Mouse (Mus musculus) cerebellum, adult 9-11 months (tissue): ENCODE measurements around the gene P2rx1.
A peak's percentile ranks its signal among the peaks of the same experiment; 100 is the strongest.

Source experiments
- DNase-seq: peaks from one replicate; pipeline ENCODE4 v3.0.0; 2022

P2rx1 gene

DNA sequence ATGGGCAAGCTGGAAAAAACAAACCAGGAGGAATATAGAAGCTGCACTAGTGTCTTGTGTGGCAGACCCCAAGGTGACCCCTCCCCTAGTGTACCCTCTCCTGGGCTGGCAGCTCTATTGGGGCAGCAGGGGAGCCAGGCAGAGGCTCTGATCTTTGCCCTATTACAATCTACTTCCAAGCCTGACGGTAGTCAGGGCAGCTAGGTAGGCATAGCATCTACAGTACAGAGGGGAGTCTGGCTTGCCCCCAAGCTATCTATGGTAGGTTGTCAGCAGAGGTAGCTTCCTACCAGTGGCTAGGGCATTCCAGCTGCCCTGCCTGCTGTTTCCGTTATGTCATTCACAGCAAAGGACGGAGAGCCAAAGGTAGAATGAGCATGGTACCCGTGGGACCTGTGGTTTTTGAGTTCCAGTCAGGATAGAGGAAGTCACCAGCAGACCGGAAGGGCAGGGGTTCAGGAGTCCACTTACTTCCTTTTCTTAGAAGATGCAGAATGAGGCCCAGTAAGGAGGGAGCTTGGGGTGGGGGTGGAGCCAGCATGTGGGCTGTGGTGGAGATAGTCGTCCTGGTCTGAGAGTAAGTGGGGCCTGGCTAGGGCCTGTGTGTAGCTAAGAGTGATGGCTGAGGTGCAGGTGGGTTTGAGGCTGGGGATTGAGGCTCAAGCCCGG lies 25.5 kb downstream of the P2rx1 start:
- no peak for DNase-seq

DNA sequence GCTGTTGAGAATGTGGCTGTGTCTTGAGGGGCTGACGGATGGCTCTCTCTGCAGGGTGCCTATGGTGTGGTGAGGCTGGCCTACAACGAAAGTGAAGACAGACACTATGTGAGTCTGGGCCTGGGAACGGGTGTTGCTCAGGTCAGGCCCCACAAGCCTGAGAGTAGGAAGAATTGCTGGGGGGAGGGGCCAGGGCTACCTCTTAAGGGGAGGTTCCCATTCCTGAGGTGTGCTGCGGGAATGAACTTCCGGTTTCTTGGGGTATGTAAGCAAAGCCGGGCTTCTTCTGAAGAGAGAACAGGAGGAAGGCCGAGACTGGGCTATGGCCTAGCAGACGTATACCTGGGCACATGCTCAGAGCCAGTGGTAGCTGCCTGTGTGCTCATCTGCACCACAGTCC lies 28.1 kb downstream of the P2rx1 start:
- no peak for DNase-seq

DNA sequence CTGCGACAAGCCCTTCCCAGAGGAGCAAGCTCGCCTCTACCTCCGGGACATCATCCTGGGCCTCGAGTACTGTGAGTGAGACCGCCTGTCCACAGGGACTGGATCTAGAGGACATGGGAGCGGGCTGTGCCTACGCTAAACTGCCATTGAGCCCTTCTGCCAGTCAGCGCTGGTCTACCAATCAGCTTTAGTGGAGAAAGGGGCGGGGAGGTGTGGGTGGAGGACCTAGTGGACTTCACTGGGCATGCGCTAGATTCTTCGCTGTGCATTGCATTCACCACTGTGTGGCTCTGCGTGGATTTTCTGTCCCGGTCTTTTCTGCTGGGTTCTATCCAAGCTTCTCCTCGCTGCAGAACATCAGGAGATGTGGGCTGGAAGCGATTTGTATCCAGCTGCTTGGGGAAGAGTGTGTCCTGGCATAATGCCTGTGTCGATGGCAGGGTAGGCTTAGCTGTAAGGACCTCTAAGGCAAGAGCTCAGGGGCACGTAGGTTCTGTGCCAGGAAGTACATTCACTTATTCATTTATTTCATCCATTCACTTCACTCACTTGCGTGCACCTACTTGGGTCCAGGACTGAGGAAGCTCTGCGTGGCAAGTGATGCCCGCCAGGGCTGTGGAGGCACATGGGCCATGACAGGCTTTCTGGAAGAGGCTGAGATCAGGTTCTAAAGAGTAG lies 32.1 kb downstream of the P2rx1 start:
- peak; percentile 93 for DNase-seq

DNA sequence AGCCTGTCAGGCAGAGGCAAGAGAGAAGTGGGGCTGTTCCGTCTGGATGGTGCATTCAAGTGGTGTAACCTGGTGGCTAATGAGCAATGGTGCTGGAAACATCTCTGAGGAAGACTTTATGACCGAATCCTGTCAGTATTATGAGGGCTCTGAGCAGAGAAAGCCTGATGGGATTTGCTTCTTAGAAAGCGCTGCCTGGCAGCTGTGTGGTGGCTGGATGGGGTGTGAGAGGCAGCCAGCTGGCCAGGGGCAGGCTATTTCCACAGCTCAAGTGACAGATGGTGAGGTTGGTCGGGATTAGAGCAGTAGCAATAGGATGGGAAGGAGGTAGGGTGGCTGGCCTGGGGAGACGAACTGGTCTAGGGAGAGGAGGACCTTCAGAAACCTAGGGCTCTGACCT lies 32.6 kb downstream of the P2rx1 start:
- no peak for DNase-seq

DNA sequence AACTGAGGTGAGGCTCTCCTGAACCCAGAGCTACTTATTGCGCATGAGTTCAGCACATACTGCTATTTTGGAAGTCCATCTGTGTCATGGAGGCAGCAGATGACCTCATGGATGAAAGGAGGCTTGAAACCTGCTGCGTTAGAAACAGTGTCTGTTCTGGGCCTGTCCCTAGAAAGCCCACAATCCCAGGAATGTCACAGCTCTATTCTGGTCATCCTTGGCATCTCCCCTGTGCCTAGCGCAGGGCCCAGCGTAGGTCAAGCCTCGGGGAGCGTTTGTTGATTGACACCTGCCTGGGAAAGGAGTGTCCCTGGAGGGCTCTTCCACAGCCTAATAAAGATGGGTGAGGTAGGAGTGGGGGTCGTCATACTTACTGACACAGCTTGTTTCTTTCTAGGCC lies 37.2 kb downstream of the P2rx1 start:
- DNase-seq: peak; percentile 6

DNA sequence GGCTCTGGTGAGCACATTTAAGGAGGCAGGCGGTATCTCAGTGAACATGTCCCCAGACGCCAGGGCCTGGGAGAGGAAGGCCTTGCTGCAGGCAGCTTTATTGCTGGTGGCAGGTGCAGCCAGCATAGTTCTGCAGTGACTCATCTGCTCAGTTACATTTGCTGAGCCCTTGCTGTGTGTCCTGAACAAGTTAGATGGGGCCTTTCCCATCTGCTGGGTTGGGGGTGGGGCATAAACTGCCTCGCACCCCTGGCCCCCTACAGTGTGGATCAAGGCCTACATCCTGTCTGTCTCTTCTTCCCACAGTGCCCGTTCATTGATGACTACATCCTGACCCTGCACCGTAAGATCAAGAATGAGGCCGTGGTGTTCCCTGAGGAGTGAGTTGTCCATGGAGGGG lies 38.0 kb downstream of the P2rx1 start:
- DNase-seq: no peak

- DNase-seq: no peak
Observed at GRCm38 (mm10) chr11:73037691-73038090, 38.8 kb downstream of the P2rx1 start.

- peak; percentile 45 for DNase-seq
Observed at GRCm38 (mm10) chr11:73039102-73039799, 40.3 kb downstream of the P2rx1 start.

DNA sequence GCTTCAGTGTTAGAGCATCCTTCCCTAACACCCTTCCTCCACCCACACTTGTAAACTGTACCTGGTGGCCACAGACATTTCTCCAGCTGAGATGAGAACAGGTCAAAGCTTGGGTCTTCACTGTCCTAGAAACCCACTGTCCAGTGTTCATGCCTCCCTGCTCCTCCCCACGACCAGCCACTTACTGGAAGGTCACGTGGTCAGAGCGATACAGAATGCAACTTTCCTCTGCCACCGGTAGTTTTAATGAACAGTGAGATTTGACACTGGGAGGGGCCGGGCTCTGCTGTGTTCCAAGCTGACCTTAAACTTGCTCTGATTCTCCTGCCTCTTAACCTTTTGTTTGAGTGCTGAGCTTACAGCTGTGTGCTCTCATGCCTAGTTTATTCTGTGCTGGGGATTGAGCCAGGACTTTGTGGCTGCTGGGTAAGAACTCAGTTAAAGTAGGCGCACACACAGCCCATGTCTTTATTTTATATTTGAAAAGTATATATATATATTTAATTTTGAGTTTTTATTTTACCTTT lies 45.4 kb downstream of the P2rx1 start:
- DNase-seq: no peak

DNA sequence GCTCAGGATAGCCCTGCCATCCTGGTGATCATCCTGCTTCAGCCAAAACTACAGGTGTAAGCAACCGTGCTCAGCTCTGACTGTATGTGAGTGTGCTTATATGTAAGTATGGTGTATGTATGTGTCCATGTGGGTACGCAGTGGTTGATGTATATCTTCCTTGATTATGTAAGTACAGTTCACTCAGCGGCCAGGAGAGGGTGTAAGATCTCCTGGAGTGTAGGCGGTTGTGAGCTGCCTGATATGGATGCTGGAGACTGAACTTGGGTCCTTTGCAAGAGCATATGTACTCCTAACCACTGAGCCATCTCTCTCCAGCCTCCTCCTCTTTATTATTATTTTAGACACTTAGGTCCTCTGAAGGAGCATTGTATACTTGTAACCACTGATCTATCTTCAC lies 45.9 kb downstream of the P2rx1 start:
- DNase-seq: no peak

DNA sequence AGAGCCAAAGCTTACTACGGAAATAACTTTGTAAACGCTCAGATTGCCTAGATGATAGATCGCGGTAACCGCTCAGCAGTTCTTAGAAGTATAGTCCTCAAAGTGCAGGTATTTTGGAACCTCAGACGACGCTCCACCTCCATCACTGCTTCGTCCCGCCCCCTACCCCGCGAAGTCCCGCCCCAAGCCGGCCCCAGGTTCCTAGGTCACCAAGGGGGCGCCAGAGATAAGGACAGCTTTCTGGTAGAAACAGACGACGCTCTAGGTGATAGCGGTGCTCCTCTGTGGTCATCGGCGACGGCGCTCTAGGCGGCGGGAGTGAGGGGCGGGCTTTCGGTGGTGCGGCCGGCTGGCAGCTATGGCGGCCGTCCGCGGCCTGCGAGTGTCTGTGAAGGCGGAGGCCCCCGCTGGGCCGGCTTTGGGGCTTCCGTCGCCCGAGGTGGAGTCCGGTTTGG lies 48.7 kb downstream of the P2rx1 start, which contains the start of gene Ncbp3:
Gene Ncbp3, plus strand, starts transcription at position 242 of the 455 bp plus-strand sequence.
- peak; percentile 95 for DNase-seq

- no peak for DNase-seq
Observed at GRCm38 (mm10) chr11:73048030-73048876, 49.4 kb downstream of the P2rx1 start.

DNA sequence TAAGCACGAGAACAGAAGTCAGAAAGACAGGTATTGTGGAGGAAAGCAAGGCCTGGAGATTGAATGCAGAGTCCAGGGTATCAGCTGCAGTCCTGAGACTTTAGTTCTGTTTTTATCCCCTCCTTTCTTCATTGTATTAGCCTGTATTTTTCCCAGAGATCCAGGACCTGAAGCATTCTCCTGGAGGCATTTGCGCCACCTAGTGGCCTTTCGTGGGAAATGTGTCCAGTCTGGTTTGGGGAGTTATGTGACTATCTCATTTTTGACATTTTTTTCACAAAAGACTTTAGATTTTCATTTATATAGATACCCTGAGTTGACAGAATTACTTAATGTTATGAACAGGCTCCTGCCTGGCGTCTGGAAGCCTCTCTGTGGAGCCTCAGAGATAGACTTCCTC lies 50.4 kb downstream of the P2rx1 start:
- peak; percentile 73 for DNase-seq

- DNase-seq: no peak
Observed at GRCm38 (mm10) chr11:73052795-73053194, 53.9 kb downstream of the P2rx1 start.

DNA sequence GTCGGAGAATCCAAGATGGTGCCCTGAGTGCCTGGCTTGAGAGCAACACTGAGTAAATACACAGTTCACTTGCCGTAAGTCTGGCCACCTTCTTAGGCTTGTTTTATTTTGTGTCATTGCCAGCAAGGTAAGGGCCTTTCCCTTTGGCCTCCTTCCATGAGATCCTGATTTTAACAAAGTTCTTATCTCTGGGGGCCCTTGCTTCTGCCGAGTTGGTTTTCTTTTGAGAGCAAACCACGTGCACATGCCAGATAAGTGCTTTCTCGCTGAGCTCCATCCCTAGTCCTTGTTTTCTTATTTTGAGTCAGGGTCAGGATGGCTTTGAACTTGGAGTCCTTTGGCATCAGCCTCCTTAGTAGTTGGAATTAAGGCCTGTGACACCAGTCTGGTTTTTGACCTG lies 58.8 kb downstream of the P2rx1 start:
- no peak for DNase-seq

DNA sequence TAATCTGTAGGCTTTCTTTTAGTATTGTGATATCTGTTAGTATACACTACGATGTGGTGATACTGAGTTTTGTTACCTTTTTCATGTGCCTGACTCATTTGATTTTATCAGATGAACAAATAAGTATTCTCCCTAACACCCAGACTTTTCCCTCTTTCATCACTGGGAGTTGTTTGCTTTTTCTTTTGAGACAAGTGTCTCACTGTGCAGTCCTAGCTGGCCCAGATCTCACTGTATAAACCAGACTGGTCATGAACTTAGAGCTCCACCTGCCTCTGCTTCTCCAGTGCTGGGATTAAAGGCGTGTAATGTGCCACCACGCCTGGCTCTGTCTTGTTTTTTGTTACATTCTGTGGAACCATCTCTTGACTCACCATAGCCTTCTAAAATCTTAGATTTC lies 60.7 kb downstream of the P2rx1 start:
- DNase-seq: no peak

DNA sequence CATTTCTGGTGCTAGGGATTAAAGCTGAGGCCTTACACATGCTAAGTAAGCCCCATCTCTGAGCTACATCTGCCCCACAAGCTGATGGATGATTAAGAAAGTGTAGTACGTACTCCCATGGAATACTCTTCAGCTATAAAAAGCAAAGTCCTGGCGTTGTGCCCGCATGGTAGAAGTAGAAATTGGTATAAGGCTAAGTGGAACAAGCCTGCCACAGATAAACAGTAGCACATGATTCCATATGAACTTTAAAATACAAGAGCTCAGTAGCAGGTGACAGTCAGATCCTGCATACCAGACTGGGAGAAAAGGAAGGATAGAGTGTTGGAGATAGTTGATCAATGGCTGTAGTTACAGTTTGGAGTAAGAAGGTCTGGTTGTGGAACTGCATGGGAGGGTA lies 62.5 kb downstream of the P2rx1 start:
- no peak for DNase-seq
